Mouse (Mus musculus) MN1 (cell line): ENCODE results near the gene Styxl1.
A peak's percentile ranks its signal among the peaks of the same experiment; 100 is the strongest.

ENCODE experiments used
- DNase-seq: peaks from one replicate; pipeline ENCODE4 v3.0.0-alpha.2; 2016; ENCODE audit warnings: low spot score

Styxl1 gene

GRCm38 (mm10) chr5:135777796-135778470 is at the start of gene Styxl1:
Gene Styxl1 (minus strand): TSS chr5:135778385.
- DNase-seq: peak; percentile 75

- peak; percentile 94 for DNase-seq
Measured at GRCm38 (mm10) chr5:135826225-135826624, 48.0 kb upstream of the Styxl1 start.

- no peak for DNase-seq
Measured at GRCm38 (mm10) chr5:135824517-135824916, 46.3 kb upstream of the Styxl1 start.

- peak; percentile 83 for DNase-seq
Measured at GRCm38 (mm10) chr5:135822316-135822944, 44.2 kb upstream of the Styxl1 start.

- DNase-seq: no peak
Measured at GRCm38 (mm10) chr5:135818491-135818890, 40.3 kb upstream of the Styxl1 start.

GRCm38 (mm10) chr5:135812991-135813390 is 34.8 kb upstream of the Styxl1 start:
- peak; percentile 61 for DNase-seq

GRCm38 (mm10) chr5:135807263-135807637 is 29.1 kb upstream of the Styxl1 start:
- peak; percentile 89 for DNase-seq

- peak; percentile 97 for DNase-seq
Measured at GRCm38 (mm10) chr5:135806555-135807262, 28.5 kb upstream of the Styxl1 start, which contains the start of gene Srrm3. Gene Srrm3 (plus strand): TSS chr5:135806890.

GRCm38 (mm10) chr5:135804735-135805134 is 26.6 kb upstream of the Styxl1 start:
- no peak for DNase-seq

- no peak for DNase-seq
Measured at GRCm38 (mm10) chr5:135803676-135804075, 25.5 kb upstream of the Styxl1 start.

- peak; percentile 32 for DNase-seq
Measured at GRCm38 (mm10) chr5:135803135-135803534, 24.9 kb upstream of the Styxl1 start.

- no peak for DNase-seq
Measured at GRCm38 (mm10) chr5:135802641-135803040, 24.5 kb upstream of the Styxl1 start.

GRCm38 (mm10) chr5:135800927-135801326 is 22.7 kb upstream of the Styxl1 start:
- DNase-seq: peak; percentile 88

- DNase-seq: peak; percentile 32
Measured at GRCm38 (mm10) chr5:135799746-135800145, 21.6 kb upstream of the Styxl1 start.

GRCm38 (mm10) chr5:135794859-135795181 is 16.6 kb upstream of the Styxl1 start:
- DNase-seq: no peak

GRCm38 (mm10) chr5:135793996-135794858 is 16.0 kb upstream of the Styxl1 start:
- DNase-seq: peak; percentile 92

GRCm38 (mm10) chr5:135782901-135783300 is 4.7 kb upstream of the Styxl1 start:
- DNase-seq: no peak

- no peak for DNase-seq
Measured at GRCm38 (mm10) chr5:135780331-135780730, 2.1 kb upstream of the Styxl1 start.

- peak; percentile 100 for DNase-seq
Measured at GRCm38 (mm10) chr5:135778471-135779445, 573 bp upstream of the Styxl1 start, which contains the start of gene Mdh2. Gene Mdh2 (plus strand): TSS chr5:135778480.

GRCm38 (mm10) chr5:135776546-135776945 is 1.6 kb downstream of the Styxl1 start:
- peak; percentile 44 for DNase-seq

GRCm38 (mm10) chr5:135772519-135772918 is 5.7 kb downstream of the Styxl1 start:
- no peak for DNase-seq
